Mouse (Mus musculus) hindbrain, embryonic 12.5 days (tissue): ENCODE measurements at regions not wholly inside any gene's neighbourhood (a gene's known extent, or its start where the extent isn't known, plus 50 kb on each side); places are given as distances from the start of the nearest gene placed in this dataset.
A peak's percentile ranks its signal among the peaks of the same experiment; 100 is the strongest.

Experiments used
- ATAC-seq: fragments of 200-750 bp; cut with Nextera tagmentation; 2 replicates; pipeline ENCODE4 v1.8.0; 2017; ENCODE audit warnings: moderate TSS enrichment; ENCODE audit not compliant: low FRiP score
- H3K27ac ChIP-seq: fragments of 300-500 bp; sonication (generic); 2 replicates; pipeline ENCODE4 v1.5.1; 2016; ENCODE audit warnings: mild to moderate bottlenecking
- H3K27me3 ChIP-seq: fragments of 300-500 bp; sonication (generic); 2 replicates; pipeline ENCODE4 v1.6.1; 2016; ENCODE audit warnings: mild to moderate bottlenecking
- H3K36me3 ChIP-seq: fragments of 300-500 bp; sonication (generic); 2 replicates; pipeline ENCODE4 v1.6.1; 2016; ENCODE audit warnings: mild to moderate bottlenecking
- H3K4me1 ChIP-seq: fragments of 300-500 bp; sonication (generic); 2 replicates; pipeline ENCODE4 v1.6.1; 2016
- H3K4me2 ChIP-seq: fragments of 300-500 bp; sonication (generic); replicated peaks from 2 replicates; pipeline ENCODE4 v1.6.1; 2016; ENCODE audit warnings: mild to moderate bottlenecking
- H3K4me3 ChIP-seq: fragments of 300-500 bp; sonication (generic); 2 replicates; pipeline ENCODE4 v1.5.1; 2016; ENCODE audit warnings: mild to moderate bottlenecking
- H3K9ac ChIP-seq: fragments of 300-500 bp; sonication (generic); 2 replicates; pipeline ENCODE4 v1.6.1; 2016; ENCODE audit warnings: mild to moderate bottlenecking, moderate library complexity
- H3K9me3 ChIP-seq: fragments of 300-500 bp; sonication (generic); replicated peaks from 2 replicates; pipeline ENCODE4 v1.6.1; 2016; ENCODE audit warnings: mild to moderate bottlenecking
- WGBS: fragments of 180-500 bp; shearing (Covaris S2); methylation state at CpG from one replicate; pipeline ENCODE4 v1.1.7; 2016; 5-methylcytosine and 5-hydroxymethylcytosine counted together

GRCm38 (mm10) chr8:34732808-34733207, 621.3 kb upstream of the Gm10131 start:
- Histone ChIP-seq H3K9ac (no peak overlapping the region), H3K4me1 (peaks cover 13% of the 10 kb centered on the region; the same call in 1 of the 2 replicates), H3K36me3 (no peaks in the 10 kb centered on the region), H3K27ac (no peak overlapping the region), H3K4me2 (no peak overlapping the region), H3K27me3 (no peaks in the 10 kb centered on the region), H3K4me3 (no peak overlapping the region), H3K9me3 (no peaks in the 10 kb centered on the region)
- ATAC-seq, result no peak
- WGBS, result 11% methylated on average over 2 of the region's 2 CpGs

- WGBS, result 19% methylated on average over 1 of the region's 1 CpGs
- Histone ChIP-seq H3K36me3 (no peaks in the 10 kb centered on the region), H3K4me2 (no peak overlapping the region), H3K27ac (no peak overlapping the region), H3K4me1 (peaks cover 13% of the 10 kb centered on the region; the same call in 1 of the 2 replicates), H3K9me3 (no peaks in the 10 kb centered on the region), H3K27me3 (no peaks in the 10 kb centered on the region), H3K4me3 (no peak overlapping the region), H3K9ac (no peak overlapping the region)
- ATAC-seq, result no peak
Observed at GRCm38 (mm10) chr8:34732362-34732761, 620.8 kb upstream of the Gm10131 start.

GRCm38 (mm10) chr8:34731096-34731999, 619.8 kb upstream of the Gm10131 start:
- ATAC-seq, result peak; percentile 61; the same call in 1 of the 2 replicates
- Histone ChIP-seq H3K4me2 (peak overlapping the region; percentile 34; the same call in 1 of the 2 replicates), H3K27ac (no peak overlapping the region), H3K4me1 (peaks cover 13% of the 10 kb centered on the region; the same call in 1 of the 2 replicates), H3K9me3 (no peaks in the 10 kb centered on the region), H3K9ac (no peak overlapping the region), H3K4me3 (no peak overlapping the region), H3K27me3 (no peaks in the 10 kb centered on the region), H3K36me3 (no peaks in the 10 kb centered on the region)
- 22% methylated on average over 12 of the region's 12 CpGs for WGBS

- H3K9ac ChIP-seq, result no peak overlapping the region
- WGBS, result 86% methylated on average over 7 of the region's 7 CpGs
Observed at GRCm38 (mm10) chr8:34729585-34729984, 618.0 kb upstream of the Gm10131 start.

GRCm38 (mm10) chr8:34727699-34728098, 616.2 kb upstream of the Gm10131 start:
- H3K4me2 ChIP-seq, result no peak overlapping the region
- no peaks in the 10 kb centered on the region for H3K27me3 ChIP-seq
- H3K9ac ChIP-seq, result no peak overlapping the region
- H3K4me3 ChIP-seq, result no peak overlapping the region
- no peak for ATAC-seq
- no peak overlapping the region for H3K27ac ChIP-seq
- WGBS, result 56% methylated on average over 8 of the region's 8 CpGs
- H3K9me3 ChIP-seq, result no peaks in the 10 kb centered on the region
- 0 out of 2 replicates have a peak, but pooled peaks cover 9% of the 10 kb centered on the region for H3K4me1 ChIP-seq
- no peaks in the 10 kb centered on the region for H3K36me3 ChIP-seq

More at GRCm38 (mm10) chr8:34729585-34729984, 618.0 kb upstream of the Gm10131 start:
- peaks cover 13% of the 10 kb centered on the region; the same call in 1 of the 2 replicates for H3K4me1 ChIP-seq
- no peaks in the 10 kb centered on the region for H3K27me3 ChIP-seq
- no peak overlapping the region for H3K4me3 ChIP-seq
- no peaks in the 10 kb centered on the region for H3K36me3 ChIP-seq
- H3K4me2 ChIP-seq, result no peak overlapping the region
- ATAC-seq, result no peak
- no peak overlapping the region for H3K27ac ChIP-seq
- no peaks in the 10 kb centered on the region for H3K9me3 ChIP-seq

GRCm38 (mm10) chr8:34726145-34726767, 614.7 kb upstream of the Gm10131 start:
- WGBS, result 63% methylated on average over 10 of the region's 10 CpGs
- H3K36me3 ChIP-seq, result no peaks in the 10 kb centered on the region
- H3K27ac ChIP-seq, result no peak overlapping the region
- 0 out of 2 replicates have a peak, but pooled peaks cover under 1% of the 10 kb centered on the region for H3K4me1 ChIP-seq
- no peaks in the 10 kb centered on the region for H3K27me3 ChIP-seq
- H3K9me3 ChIP-seq, result no peaks in the 10 kb centered on the region
- no peak overlapping the region for H3K9ac ChIP-seq
- H3K4me2 ChIP-seq, result no peak overlapping the region
- ATAC-seq, result no peak
- H3K4me3 ChIP-seq, result no peak overlapping the region

- H3K4me1 ChIP-seq, result no peaks in the 10 kb centered on the region
- no peaks in the 10 kb centered on the region for H3K9me3 ChIP-seq
- no peak overlapping the region for H3K4me3 ChIP-seq
- no peak overlapping the region for H3K27ac ChIP-seq
- H3K4me2 ChIP-seq, result no peak overlapping the region
- H3K27me3 ChIP-seq, result no peaks in the 10 kb centered on the region
- WGBS, result 67% methylated on average over 4 of the region's 4 CpGs
- no peaks in the 10 kb centered on the region for H3K36me3 ChIP-seq
- ATAC-seq, result no peak
- H3K9ac ChIP-seq, result no peak overlapping the region
Observed at GRCm38 (mm10) chr8:34725546-34725945, 614.0 kb upstream of the Gm10131 start.

- H3K27ac ChIP-seq, result no peak overlapping the region
- H3K9ac ChIP-seq, result no peak overlapping the region
- H3K4me2 ChIP-seq, result no peak overlapping the region
- H3K27me3 ChIP-seq, result no peaks in the 10 kb centered on the region
- no peaks in the 10 kb centered on the region for H3K4me1 ChIP-seq
- WGBS, result 86% methylated on average over 23 of the region's 23 CpGs
- H3K4me3 ChIP-seq, result no peak overlapping the region
- H3K9me3 ChIP-seq, result 0 out of 2 replicates have a peak, but pooled peaks cover 3% of the 10 kb centered on the region
- no peaks in the 10 kb centered on the region for H3K36me3 ChIP-seq
- no peak for ATAC-seq
Observed at GRCm38 (mm10) chr8:34709911-34710733, 598.6 kb upstream of the Gm10131 start.

- no peak for ATAC-seq
- H3K4me1 ChIP-seq, result no peaks in the 10 kb centered on the region
- 0 out of 2 replicates have a peak, but pooled peaks cover 3% of the 10 kb centered on the region for H3K9me3 ChIP-seq
- WGBS, result 73% methylated on average over 11 of the region's 11 CpGs
- H3K27me3 ChIP-seq, result no peaks in the 10 kb centered on the region
- no peak overlapping the region for H3K4me2 ChIP-seq
- no peak overlapping the region for H3K9ac ChIP-seq
- H3K27ac ChIP-seq, result no peak overlapping the region
- no peak overlapping the region for H3K4me3 ChIP-seq
- no peaks in the 10 kb centered on the region for H3K36me3 ChIP-seq
Observed at GRCm38 (mm10) chr8:34709316-34709715, 597.8 kb upstream of the Gm10131 start.

GRCm38 (mm10) chr8:34703351-34703750, 591.8 kb upstream of the Gm10131 start:
- WGBS, result 15% methylated on average over 7 of the region's 8 CpGs
- no peak for ATAC-seq

GRCm38 (mm10) chr8:34702806-34703205, 591.3 kb upstream of the Gm10131 start:
- Histone ChIP-seq H3K27me3 (no peaks in the 10 kb centered on the region), H3K9me3 (no peaks in the 10 kb centered on the region), H3K4me3 (no peak overlapping the region), H3K4me2 (no peak overlapping the region), H3K27ac (no peak overlapping the region), H3K4me1 (peaks cover 5% of the 10 kb centered on the region), H3K36me3 (no peaks in the 10 kb centered on the region), H3K9ac (no peak overlapping the region)
- 79% methylated on average over 2 of the region's 2 CpGs for WGBS
- no peak for ATAC-seq

More at GRCm38 (mm10) chr8:34703351-34703750, 591.8 kb upstream of the Gm10131 start:
- Histone ChIP-seq H3K9me3 (no peaks in the 10 kb centered on the region), H3K4me2 (no peak overlapping the region), H3K9ac (no peak overlapping the region), H3K27me3 (no peaks in the 10 kb centered on the region), H3K4me1 (peaks cover 5% of the 10 kb centered on the region), H3K36me3 (no peaks in the 10 kb centered on the region), H3K4me3 (no peak overlapping the region), H3K27ac (no peak overlapping the region)

GRCm38 (mm10) chr8:34699015-34699414, 587.5 kb upstream of the Gm10131 start:
- Histone ChIP-seq H3K27me3 (no peaks in the 10 kb centered on the region), H3K36me3 (no peaks in the 10 kb centered on the region), H3K4me1 (peaks cover 5% of the 10 kb centered on the region), H3K9ac (no peak overlapping the region), H3K27ac (no peak overlapping the region), H3K9me3 (no peaks in the 10 kb centered on the region), H3K4me2 (no peak overlapping the region), H3K4me3 (no peak overlapping the region)
- ATAC-seq, result no peak
- 59% methylated on average over 4 of the region's 4 CpGs for WGBS
